Mouse (Mus musculus) frontal cortex, adult 2 months (tissue): ENCODE data around the gene Nek9. TPM values are rescaled to one million over a fixed set of nuclear protein-coding genes. Genes with fewer than 3 reads are reported as not detected.
"Not testable (repeated sequence)": the region's sequence is repeated elsewhere in the genome, so short reads cannot be mapped to it uniquely, and the experiment has no call there.

Experiments used
- DNase-seq, 2 experiments: peaks; one replicate each; pipeline ENCODE4 v3.0.0; 2022; ENCODE audit warnings: low spot score in 1 of 2; ENCODE audit errors: extremely low spot score in 1 of 2
- polyA plus RNA-seq: library from polyadenylated mRNA; depleted of rRNA; stranded (reverse); fragments of >200 nt; gene quantifications from 2 replicates; pipeline ENCODE4 v1.2.3, GENCODE M21; 2012

The Nek9 gene
- polyA plus RNA-seq, 1 experiment: 38.0 TPM

DNA sequence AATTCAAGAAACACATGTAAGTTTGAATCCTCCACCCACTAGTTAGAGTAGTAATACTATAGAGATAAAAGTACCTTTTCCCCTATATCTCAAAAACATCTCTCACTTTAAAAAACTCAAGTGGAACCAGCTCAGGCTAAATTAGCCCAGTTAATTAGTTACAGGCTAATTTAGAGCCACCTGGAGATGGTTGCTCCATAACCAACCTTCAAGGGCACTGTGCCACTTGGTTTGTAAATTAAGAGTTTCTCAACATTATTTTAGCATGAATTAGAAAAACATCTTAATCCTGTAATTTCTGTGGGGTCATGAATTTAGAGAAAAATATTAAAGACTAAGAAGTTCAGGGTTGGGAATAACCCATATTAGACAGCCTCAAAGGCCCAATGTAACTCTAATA lies 47.6 kb downstream of the Nek9 start:
- DNase-seq: no peak

DNA sequence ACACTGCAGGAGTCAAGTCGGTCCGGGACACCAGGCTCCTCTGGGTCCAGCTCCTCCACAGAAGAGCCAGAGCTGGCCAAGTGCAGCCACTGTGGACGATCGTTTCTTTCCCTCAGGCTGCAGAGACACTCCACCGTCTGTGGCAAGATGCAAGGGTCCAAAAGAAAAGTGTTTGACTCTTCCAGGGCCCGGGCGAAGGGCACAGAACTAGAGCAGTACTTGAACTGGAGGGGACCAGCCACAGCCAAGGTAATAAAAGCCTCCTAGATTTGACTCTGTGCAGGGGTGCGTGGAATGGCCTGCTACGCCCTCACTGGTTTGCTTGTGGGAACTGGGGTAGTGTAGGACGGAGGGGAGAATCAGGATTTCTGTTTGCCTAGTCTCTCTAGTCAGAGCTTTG lies 48.5 kb downstream of the Nek9 start:
- no peak for DNase-seq

DNA sequence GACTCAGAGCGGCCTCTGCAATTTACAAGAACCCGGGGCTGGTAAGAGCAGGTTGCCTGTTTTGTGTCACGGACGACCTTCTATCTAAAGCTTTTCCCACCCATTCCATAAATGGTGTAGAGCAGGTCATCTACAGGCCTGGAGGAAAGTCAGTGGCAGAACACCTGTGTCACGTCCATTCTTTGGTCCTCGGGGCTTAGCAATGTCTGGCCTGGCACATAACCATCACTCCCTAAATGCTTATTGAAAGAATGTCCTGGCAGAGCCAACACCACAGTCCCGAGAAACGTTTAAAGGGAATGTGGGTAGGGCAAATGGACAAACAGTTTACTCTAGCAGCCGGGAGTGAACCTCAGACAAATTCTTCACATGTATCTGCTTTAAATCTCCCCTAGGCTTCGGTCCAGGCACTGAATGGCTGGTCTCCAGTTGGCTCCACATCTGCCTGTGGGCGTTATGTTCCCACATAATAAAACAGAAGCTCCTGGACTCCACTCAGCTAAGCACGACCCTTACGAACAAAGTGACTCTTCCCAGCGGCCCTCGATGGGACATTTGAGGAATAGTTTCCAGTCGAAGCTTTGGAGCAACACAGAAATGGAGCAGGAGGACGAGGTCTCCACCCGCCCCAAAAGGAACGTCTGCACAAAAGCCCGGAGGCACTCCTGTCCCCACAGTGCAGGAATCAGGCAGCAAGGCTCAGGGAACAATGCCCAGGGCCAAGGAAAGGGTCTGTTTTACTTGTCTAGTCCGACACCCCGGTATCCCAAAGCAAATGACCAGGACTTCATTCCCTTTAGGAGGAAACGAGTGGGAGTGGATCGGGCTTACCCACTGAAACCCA lies 49.8 kb downstream of the Nek9 start:
- DNase-seq: no peak

DNA sequence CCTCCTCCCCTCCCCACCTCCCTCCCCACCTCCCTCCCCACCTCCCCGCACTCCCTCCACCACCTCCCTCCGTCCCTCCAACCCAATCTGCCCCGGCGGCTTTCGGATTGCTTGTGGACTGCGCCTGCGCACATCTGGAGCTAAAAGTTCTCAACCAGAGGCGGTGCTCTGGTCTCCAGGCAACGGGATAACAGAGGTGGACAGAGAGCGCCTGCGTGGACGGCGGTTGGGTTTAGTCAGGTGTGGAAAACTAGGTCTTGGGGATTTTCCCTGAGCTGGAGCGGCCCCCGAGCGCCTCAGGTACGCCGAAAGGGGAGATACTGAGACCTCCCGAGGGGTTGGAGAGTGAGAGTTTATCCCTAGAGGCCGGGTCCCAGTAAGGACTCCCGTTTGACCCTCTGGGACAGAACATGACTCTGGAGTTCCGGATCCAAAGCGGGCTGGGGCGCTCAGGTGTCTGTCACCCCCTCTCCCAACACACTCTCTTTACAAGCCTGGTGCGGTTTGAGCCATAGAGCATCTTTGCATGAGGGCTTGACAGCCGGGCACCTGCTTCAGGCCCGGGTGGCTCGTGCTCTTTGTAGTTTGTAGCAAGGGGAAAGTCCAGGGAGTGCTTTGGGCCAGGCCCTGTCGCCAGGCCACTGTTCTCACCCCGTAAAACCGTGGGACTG lies 50.5 kb downstream of the Nek9 start, which contains the start of gene Zc2hc1c:
Zc2hc1c (plus strand) TSS at position 106 of the 671 bp plus-strand sequence.
- peak; percentile 77 to 88 for DNase-seq

DNA sequence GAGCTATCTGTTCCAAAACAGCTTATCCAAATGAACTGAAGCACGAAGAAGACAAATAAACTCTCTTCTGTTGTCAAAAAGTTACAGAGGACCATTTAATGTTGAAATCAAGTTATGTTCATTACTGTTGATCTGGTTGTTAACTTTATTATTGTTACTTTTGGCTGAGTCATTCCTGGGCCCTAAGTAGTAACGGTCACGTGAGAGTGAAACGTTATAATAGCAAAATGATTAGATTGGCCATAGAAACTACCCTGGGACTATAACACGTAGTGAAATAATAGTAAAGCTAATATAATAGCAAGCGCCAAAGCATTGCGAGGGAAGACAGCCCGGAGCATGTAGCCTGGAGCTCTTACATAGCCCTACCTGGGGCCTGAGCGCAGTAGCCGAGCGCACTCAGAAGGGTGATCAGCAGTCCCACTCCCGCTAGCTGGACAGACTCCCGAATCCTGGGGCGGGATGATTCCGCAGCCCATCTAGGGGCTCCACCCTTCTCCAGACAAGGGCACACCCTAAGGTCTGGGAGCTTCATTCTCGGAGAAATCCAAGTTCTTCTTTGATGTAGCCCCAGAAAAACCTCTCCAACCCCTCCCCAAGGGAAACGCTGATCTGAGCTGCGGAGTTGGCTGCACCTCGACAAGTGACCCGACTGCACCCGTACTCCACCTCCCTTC lies 51.2 kb downstream of the Nek9 start, which contains the start of gene Acyp1:
Acyp1 (minus strand) TSS at position 630 of the 677 bp plus-strand sequence.
- DNase-seq: no peak

DNA sequence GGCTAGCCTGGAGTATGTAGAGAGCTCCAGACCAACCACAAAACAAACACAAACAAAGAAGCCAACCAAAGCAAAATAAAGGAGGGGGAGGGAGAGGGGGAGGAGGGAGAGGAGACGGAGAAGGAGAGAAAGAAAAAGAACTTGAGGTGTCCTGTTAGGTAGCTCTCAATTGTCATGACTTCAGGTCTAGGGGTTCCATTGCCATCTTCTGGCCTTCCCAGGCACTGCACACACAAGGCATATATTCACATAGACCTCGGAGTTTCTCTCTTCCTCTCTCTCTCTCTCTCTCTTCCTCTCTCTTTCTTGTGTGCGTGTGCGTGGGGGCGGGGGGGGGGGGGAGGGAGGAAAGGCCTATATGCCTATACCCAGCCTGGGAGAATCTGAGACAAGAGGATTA lies 52.2 kb downstream of the Nek9 start:
- DNase-seq: no peak

DNA sequence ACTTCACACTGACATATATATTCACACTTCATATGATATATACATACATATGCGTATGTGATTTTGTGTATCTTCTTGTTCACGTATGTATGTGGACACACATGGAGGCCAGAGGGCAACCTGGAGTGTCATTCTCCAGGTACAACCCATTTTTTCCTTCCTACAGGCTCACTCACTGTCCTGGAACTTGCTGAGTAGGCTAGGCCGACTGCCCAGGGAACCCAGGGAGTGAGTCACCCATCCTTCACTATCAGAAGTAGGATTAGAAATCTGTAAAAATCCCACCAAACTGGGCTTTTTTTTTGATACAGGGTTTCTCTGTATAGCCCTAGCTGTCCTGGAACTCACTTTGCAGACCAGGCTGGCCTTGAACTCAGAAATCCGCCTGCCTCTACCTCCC lies 54.2 kb downstream of the Nek9 start:
- DNase-seq: no peak

DNA sequence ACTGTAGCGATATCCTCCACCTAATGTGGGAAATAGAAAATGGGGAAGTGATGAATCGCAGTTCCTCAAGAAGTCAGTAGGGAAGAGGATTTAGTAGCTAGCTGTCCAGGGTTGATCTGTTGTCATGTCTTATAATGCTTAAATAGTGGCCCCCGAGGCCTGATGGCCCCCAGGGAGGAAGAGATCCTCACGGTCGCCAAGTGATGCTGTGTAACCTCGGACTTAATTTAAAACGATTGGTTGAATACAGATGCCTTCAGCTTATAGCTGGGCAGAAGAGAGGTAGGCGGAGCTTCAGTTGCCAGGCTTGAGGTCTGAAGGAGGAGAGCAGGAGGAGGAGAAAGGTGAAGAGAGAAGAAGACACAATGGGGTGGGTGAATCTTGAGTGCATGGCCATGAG lies 54.8 kb downstream of the Nek9 start:
- no peak for DNase-seq

DNA sequence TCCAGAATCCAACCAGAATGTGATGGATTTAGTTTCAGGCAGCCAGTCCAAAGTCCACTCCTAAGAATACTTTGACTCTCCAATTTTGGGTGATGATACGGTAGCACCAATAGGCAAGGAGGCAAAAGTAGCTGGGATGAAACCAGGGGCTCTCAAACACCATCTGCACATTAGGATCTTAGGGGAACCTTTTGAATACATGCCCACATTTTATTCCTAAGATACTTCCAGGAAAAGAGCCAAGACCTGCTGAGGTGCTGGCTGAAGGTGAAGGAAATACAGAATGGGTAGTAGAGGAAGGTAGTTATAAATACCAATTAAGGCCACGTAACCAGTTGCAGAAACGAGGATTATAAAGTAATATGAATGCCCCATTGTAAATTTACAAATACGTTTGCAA lies 57.4 kb downstream of the Nek9 start:
- not testable (repeated sequence) for DNase-seq

DNA sequence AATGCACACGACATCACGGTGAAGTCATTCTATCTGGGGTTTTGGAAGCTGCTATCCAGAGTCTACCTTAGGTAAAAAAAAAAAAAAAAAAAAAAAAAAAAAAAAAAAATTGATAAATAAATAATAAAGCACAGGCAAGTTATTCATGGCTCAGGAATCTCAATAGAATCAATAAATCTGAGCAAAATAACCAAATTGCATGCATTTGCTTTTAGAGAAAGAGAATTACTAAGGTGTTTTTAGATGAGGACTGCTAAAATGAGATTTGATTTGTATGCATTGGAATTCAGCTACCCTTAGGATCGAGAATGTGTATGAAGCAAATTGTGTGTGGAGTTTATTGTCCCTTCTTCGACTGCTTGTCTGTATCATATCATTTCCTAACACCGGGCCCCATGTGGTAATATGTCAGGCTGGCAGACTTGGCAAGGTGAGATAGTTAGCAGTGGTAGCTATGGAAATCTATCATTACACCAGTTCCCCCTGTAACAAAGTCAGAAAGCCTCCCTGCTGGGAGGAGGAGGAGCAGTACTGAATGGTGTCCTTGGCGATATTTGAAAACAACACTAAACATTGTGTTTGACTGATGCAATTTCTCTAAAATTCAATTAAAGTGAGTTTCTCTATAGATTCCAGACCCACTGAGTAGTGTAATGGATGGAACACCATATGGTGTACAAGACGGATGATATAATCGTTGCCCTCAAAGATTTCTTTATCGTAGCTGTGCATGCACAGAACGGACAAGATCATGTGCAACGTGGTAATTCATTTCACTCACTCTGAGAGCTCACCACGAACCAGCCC lies 58.1 kb downstream of the Nek9 start:
- DNase-seq: no peak

DNA sequence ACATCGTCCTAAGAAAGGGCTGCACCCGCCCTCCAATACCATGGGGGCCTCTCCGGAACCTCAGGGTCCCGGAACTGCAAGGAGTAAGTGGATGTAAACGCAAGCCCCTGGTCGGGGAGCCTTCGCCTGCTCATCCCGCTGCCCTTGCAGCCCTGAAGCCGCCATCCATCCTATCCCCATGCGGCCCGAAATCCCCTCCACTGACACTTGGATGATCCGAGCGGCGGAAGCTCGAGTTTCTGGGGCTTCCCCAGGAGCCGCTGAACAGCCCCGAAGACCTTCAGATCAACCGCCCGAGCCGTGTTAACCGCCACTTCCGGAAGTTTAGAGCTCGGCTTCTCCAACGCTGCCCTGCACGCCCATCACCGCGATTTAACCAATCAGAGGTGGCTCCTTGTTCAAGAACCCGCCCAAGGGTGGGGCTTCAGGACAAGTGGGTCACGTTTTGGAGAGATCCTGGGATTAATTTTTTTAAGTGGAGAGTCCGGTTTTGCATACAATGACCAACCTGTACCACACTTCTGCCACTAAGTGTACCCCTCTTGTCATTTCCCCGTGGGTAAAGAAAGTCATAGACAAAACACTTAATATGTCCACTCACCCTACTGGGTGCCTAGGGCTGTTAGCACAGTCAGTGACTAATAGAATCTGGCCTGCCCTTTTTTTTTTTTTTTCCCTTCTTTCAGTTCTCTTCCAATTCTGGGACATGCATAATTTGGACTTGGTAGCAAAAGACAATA lies 58.9 kb downstream of the Nek9 start:
- peak; percentile 94 to 99 for DNase-seq

DNA sequence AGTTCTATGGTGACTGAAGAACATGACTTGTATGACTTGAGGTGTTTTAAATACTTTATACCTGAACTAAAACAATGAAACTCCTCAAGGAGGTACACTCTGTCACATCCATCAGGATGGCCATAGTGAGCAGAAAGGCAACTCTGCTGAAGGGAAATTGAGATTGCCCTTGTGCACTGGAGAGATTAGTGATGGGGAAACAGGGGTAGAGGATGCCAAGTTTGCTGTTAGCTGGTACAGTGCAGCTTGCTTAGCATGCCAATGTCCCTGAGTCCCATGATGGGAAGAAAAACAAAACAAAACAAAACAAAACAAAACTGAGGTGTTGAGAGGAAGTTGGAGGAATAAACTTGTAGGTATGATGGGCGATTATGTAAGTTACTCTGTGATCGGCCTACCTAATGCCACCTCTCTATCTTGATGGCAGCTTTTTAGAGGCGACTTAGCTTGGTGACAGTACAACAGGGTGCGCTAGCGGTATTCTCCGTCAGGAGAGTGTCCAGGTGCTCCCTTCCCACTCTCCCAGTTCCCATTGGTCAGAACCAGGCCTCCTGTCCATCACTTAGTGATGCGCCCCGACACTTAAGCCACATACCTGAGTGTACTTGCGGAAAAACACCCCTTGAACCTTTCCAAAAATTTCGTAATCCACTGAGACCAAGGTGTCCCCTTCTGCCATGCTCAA lies 59.6 kb downstream of the Nek9 start:
- no peak for DNase-seq

DNA sequence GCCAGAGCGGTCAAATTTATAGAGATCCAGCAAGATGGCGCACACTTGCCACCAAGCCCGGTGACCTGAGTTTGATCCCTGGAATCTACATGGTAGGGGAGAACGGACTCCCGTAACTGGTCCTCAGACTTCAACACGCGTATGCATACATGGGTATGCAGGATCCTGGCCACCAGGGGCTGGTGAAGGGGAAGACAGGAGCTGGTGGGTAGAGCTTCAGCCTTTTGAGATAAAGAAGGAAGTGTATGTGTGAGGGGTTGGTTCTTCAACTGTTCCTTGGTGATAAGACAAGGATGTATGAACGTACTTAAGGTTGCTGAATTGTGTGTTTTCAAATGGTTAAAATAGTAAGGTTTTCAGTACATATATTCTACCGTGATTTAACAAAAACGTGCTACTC lies 60.2 kb downstream of the Nek9 start:
- no peak for DNase-seq

DNA sequence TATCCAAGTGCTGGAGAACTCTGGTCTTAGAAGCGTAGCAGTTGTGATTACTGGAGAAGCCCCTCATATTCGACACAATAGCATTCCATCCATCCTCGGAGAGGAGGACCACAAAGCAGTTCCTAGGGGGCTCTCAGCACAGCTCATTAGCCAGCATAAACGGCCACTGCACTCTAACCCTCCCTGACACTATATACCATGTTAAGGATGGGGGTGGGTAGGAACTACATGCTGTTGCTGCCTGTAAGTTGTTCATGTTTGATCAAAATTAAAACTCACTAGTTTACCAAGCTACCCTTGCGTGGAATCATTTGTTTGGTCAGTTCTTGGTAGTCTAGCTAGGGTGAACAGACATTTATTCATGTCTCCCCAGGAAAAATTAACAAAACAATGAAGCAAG lies 62.9 kb downstream of the Nek9 start:
- DNase-seq: no peak

DNA sequence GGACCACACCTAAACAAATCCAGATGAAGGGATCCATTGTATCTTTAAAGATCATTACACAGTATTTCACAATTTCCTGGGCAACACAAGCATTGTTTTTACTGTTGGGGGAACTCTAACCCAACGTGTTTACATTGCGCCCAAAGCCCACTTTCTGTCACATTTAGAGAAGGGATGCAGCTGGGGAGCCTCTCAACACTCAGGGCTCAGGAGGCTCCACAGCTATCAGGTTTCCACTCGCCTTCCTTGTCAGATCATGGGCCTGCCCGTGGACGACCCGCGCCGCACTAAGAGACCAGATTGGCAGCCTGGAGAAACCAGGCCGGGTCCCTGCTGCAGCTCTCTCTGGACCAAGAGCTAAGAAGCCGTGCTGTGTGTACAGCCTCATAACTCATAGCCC lies 65.7 kb downstream of the Nek9 start:
- DNase-seq: no peak

DNA sequence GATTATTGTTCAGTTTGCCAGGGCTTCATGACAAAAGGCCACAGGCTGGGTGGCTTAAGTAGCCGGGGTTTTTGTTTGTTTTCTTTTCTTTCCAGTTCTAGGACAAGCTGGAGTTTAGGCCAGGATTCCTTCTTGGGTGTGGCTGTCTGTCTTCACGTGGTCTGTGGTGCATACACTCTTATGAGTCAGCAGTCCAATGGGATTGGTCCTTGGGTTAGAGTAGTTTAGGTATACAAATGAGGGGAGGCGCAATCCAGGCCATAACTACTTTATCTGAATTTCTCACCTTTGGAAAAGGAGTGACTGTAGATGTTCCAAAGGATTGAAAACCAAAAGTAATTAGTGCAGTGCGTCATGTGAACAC lies 67.3 kb downstream of the Nek9 start:
- no peak for DNase-seq

DNA sequence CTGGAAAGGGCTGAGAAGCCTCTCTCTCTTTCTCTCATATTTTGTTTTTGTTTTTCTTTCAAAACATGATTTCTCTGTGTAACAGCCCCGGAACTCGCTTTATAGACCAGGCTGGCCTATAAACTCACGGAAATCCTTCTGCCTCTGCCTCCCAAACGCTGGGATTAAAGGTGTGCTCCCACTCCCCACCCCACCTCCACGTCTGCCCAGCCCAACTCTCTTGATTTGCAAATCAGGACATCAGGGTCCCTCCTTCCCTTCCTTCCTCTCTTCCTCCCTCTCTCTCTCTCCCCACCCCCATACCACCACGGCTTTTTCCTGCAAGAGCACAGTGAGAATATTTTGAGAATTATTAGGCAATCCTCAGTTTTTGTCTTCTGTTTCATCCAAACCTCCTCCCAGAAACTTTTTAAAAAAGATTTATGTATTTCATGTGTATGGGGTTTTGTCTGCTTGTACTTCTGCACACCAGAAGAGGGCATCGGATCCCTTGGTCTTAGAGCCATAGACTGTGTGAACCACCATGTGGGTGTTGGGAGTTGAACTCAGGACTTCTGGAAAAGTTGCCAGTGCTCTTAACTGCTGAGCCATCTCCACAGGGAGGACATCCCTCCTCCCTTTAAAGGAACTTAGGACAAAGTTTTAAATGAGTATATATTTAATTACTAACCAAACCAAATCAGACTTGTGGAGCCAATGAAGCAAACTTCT lies 67.9 kb downstream of the Nek9 start:
- no peak for DNase-seq

DNA sequence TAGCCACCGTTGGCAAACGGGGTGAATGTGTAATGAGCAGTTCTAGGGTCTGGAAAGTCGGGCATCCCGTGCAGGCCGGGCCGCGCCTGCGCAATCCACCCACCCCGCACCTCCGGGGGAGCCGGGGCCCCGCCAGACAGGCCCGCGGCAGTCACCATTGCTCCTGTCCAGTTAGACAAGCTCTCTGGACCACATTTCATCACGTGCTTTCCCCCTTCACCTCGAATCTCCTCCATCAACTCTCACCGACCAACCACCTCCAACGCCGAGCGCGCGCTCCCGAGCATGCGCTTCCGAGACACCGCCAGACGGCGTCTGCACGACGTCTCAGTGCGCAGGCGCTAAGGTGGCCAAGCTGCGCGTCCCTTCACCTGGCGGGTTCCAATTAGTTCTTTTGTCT lies 68.8 kb downstream of the Nek9 start, which contains the start of gene Mlh3:
Mlh3 (minus strand) TSS at position 281 of the 400 bp plus-strand sequence.
- peak; percentile 65 to 90 for DNase-seq

DNA sequence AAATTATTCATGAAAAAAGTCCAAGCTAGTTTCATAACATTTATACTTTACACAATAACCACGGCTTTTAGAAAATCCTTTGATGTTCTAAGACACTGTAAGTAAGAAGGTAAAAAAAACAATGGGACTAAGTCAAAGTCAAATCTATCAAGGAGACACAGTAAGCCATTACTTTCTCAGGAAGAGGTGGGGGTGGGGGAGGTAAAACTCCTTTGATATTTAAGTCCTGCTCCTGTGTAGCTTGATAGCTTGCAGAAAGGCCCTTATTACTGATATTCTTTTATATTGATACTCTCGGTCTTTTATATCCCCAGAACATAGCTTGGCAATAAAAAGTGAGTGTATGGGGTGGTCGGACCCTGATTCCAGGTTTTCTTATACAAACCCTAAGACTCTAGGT lies 69.3 kb downstream of the Nek9 start:
- no peak for DNase-seq
